Comparison of ENCODE assay signal across 28 mouse cellular contexts in the genomic region with DNA sequence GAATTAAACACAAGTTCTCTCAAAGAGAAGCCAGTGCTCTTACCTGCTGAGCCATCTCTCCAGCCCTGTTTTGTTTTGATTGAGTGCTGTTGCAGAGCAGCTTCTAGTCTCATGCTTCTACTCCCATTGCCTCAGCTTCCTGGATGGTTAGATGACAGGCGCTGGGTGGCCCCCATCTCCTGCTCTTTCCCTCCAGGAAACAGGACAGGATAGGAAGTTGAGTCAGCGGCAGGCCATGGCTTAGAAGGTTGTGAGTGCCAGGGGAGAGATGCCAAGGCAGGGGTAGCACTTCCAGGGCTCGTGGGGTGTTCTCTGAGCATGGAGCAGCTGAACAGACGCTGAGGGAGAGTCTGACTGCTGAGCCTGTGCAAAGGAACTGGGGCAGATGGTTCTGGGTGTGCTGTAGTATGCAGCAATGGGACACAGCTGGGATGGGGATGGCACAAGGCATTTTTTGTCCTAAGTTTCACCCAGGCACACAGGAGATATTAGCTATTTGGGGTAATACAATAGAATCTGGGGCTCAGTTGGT. TPM values are rescaled to one million over a fixed set of nuclear protein-coding genes. Genes with fewer than 3 reads are reported as not detected.
"Had no signal": no experiment of that assay in that cellular context is flagged by ENCODE, and none has a peak within 500 bp of the region (broad histone marks: within the 10 kb centered on the region; RNA-seq: fewer than 3 reads in every experiment).

No protein-coding gene starts in this region.

- H3K9me3 ChIP-seq: kidney, embryonic 15.5 days; limb, embryonic 13.5 days; liver, embryonic 12.5 days; liver, embryonic 15.5 days; lung, embryonic 15.5 days; midbrain, embryonic 10.5 days; midbrain, embryonic 13.5 days; neural tube, embryonic 13.5 days had no signal

- H3K27me3 ChIP-seq: kidney, embryonic 15.5 days; limb, embryonic 13.5 days; liver, embryonic 15.5 days; lung, embryonic 15.5 days; midbrain, embryonic 13.5 days; neural tube, embryonic 13.5 days had no signal

- H3K27ac ChIP-seq: kidney, embryonic 15.5 days; left cerebral cortex, adult 2 months; limb, embryonic 13.5 days; liver, embryonic 12.5 days; liver, embryonic 15.5 days; lung, embryonic 15.5 days; midbrain, embryonic 10.5 days; midbrain, embryonic 13.5 days; neural tube, embryonic 13.5 days had no signal

- H3K4me3 ChIP-seq: kidney, embryonic 15.5 days; left cerebral cortex, adult 2 months; limb, embryonic 13.5 days; liver, embryonic 12.5 days; liver, embryonic 15.5 days; lung, embryonic 15.5 days; midbrain, embryonic 10.5 days; midbrain, embryonic 13.5 days; neural tube, embryonic 13.5 days had no signal

- H3K4me1 ChIP-seq: liver, embryonic 12.5 days; liver, embryonic 15.5 days had no signal

- H3K36me3 ChIP-seq: liver, embryonic 12.5 days; liver, embryonic 15.5 days; lung, embryonic 15.5 days had no signal

- ATAC-seq: intestine, postnatal 0 days; liver, embryonic 12.5 days; midbrain, embryonic 13.5 days; midbrain, embryonic 16.5 days had no signal

- DNase-seq: kidney, adult 2 months; kidney, postnatal 10 days; kidney, postnatal 36 days; liver; lung, adult 18-20 months; lung, postnatal 10 days; lung, postnatal 36 days; thymus, adult 18-20 months; thymus, postnatal 36 days had no signal

RNA-seq across cellular contexts. Expression of gene Nxnl1, which starts 11.5 kb away (rescaled TPM):
- total RNA-seq: layer of hippocampus, postnatal 36 days; left cerebral cortex, postnatal 10 days; megakaryocyte progenitor cell, adult 5-6 weeks; monocyte, adult 5-6 weeks; neutrophil, adult 5-6 weeks had no signal
- polyA plus RNA-seq: intestine, postnatal 0 days; limb, embryonic 13.5 days; liver, embryonic 15.5 days; lung, embryonic 15.5 days; midbrain, embryonic 10.5 days; midbrain, embryonic 13.5 days; midbrain, embryonic 16.5 days; neural tube, embryonic 13.5 days; small intestine, adult 2 months; spleen, adult 2 months had no signal

RNA-seq across cellular contexts. Expression of gene Tmem221, which starts 19.3 kb away (rescaled TPM):
- total RNA-seq: layer of hippocampus, postnatal 36 days; left cerebral cortex, adult 2 months; left cerebral cortex, postnatal 10 days; left cerebral cortex, postnatal 36 days; megakaryocyte progenitor cell, adult 5-6 weeks; monocyte, adult 5-6 weeks had no signal
- polyA plus RNA-seq: midbrain, embryonic 13.5 days; midbrain, embryonic 16.5 days; neural tube, embryonic 13.5 days had no signal
